Mouse (Mus musculus) hematopoietic stem cell, adult 5-6 weeks (primary cell): ENCODE measurements around the gene Slfn14. TPM values are rescaled to one million over a fixed set of nuclear protein-coding genes. Genes with fewer than 3 reads are reported as not detected.

Source experiments
- ATAC-seq, 2 experiments: fragments of 125-278 bp in 1 of 2; replicated peaks in 1 of 2; 2 replicates each; pipeline ENCODE4 v1.8.0; 2016 to 2017; ENCODE audit warnings: inconsistent platforms in 2 of 2, mild to moderate bottlenecking in 2 of 2, moderate number of reproducible peaks in 2 of 2, low read depth in 1 of 2, moderate TSS enrichment in 1 of 2; ENCODE audit not compliant: low FRiP score in 2 of 2, poor library complexity in 2 of 2, severe bottlenecking in 2 of 2, insufficient read depth in 1 of 2, low TSS enrichment in 1 of 2
- total RNA-seq: library from RNA; stranded (forward); fragments of 172-1452, 232-1000 nt; gene quantifications from 2 replicates; pipeline ENCODE4 v1.2.3, GENCODE M21; 2017

The Slfn14 gene
- total RNA-seq, 1 experiment from 2014 or later: not detected

GRCm38 (mm10) chr11:83230966-83231365 lies 55.6 kb downstream of the Slfn14 start:
- ATAC-seq: peak; percentile 32 to 46; a peak in 1 of 4 replicates

DNA sequence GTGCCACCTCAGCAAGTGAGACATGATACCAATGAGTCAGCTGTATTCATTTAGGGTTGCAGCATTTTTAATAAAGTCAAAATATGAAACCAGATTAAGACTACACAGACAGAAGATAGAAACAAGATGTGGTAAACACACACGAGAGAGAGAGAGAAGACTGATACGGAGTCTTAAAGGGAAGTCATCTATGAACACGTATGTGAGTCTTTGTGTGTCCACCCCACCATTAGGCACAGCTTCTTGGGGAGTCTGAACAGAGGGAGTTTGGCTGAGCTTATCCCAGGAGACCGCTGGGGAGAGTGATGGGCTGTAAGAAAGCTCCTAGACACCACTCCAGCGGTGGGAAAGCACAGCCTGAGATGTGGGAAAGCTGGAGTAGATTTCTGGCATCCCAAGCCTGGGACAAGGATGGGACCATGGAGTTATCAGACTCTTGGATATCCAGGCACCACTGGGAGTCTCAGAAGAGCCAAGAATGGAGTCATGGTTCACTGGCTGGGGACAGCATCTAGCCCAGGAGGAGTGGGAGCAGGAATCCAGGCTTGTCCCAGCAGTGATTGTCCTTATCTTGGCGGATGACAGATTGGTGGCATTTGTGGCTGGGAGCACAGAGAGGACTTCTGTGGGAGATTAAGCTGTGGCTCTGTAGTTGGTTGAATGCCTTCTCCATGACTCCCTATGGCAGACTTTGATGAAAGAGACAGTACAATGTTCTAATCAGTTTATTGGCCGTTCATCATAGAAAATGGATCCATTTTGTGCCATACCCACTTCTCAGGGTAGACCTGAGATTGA lies 58.4 kb downstream of the Slfn14 start:
- no peak for ATAC-seq

GRCm38 (mm10) chr11:83225371-83225960 lies 61.1 kb downstream of the Slfn14 start:
- no peak for ATAC-seq

Other genes starting within 250 kb of the Slfn14 start
- gene Slfn2, start 221.6 kb downstream of the Slfn14 start, total RNA-seq: 37.2 and 65.0 TPM in 2 replicates
- gene Slfn1, start 169.9 kb downstream of the Slfn14 start, total RNA-seq: 13.5 and 24.0 TPM in 2 replicates
- gene Slfn4, start 111.5 kb downstream of the Slfn14 start, total RNA-seq: 13.2 and 31.0 TPM in 2 replicates
- 25.6 and 32.5 TPM in 2 replicates for gene Slfn3, start 95.4 kb downstream of the Slfn14 start, total RNA-seq
- 57.6 and 58.0 TPM in 2 replicates for gene Ap2b1, start 12.3 kb upstream of the Slfn14 start, total RNA-seq
- gene Pex12, start 15.9 kb upstream of the Slfn14 start, total RNA-seq: 10.3 and 10.4 TPM in 2 replicates
- not detected in 2 replicates for gene Rasl10b, start 122.4 kb upstream of the Slfn14 start, total RNA-seq
- not detected in 2 replicates for gene Gas2l2, start 142.7 kb upstream of the Slfn14 start, total RNA-seq
- 10.5 and 17.7 TPM in 2 replicates for gene 1700020L24Rik, start 151.0 kb upstream of the Slfn14 start, total RNA-seq
- 1.4 and 2.4 TPM in 2 replicates for gene Mmp28, start 176.3 kb upstream of the Slfn14 start, total RNA-seq
- 41.5 and 69.0 TPM in 2 replicates for gene Taf15, start 186.4 kb upstream of the Slfn14 start, total RNA-seq
- gene Heatr9, start 235.4 kb upstream of the Slfn14 start, total RNA-seq: not detected in 2 replicates
- gene Ccl5, start 243.8 kb upstream of the Slfn14 start, total RNA-seq: 4.7 and 5.3 TPM in 2 replicates